Mouse (Mus musculus) brain, embryonic 14.5 days (tissue): ENCODE results near the gene Ugt1a7c. TPM values are rescaled to one million over a fixed set of nuclear protein-coding genes. Genes with fewer than 3 reads are reported as not detected.
"Not testable (repeated sequence)": the region's sequence is repeated elsewhere in the genome, so short reads cannot be mapped to it uniquely, and the experiment has no call there.

Experiments
- DNase-seq: peaks from one replicate; pipeline ENCODE4 v3.0.0-alpha.2; 2011; ENCODE audit warnings: low read depth
- CTCF ChIP-seq: fragments of 200-500 bp; IDR thresholded peaks from 2 replicates; pipeline ENCODE4 v1.5.1; 2012; ENCODE audit warnings: inconsistent platforms, mild to moderate bottlenecking, moderate library complexity, borderline replicate concordance; ENCODE audit not compliant: insufficient read depth, insufficient read length; ENCODE audit errors: extremely low read depth
- POLR2A ChIP-seq: fragments of 200-500 bp; IDR thresholded peaks from 2 replicates; pipeline ENCODE4 v1.6.1; 2012; ENCODE audit warnings: mild to moderate bottlenecking, inconsistent platforms, borderline replicate concordance; ENCODE audit not compliant: poor library complexity, insufficient read depth, insufficient read length, severe bottlenecking; ENCODE audit errors: extremely low read depth
- polyA plus RNA-seq: library from polyadenylated mRNA; depleted of rRNA; stranded (reverse); fragments of >200 nt; gene quantifications from 2 replicates; pipeline ENCODE4 v1.2.3, GENCODE M21; 2012

Gene Ugt1a7c
- polyA plus RNA-seq, 1 experiment, result 0.72 TPM

DNA sequence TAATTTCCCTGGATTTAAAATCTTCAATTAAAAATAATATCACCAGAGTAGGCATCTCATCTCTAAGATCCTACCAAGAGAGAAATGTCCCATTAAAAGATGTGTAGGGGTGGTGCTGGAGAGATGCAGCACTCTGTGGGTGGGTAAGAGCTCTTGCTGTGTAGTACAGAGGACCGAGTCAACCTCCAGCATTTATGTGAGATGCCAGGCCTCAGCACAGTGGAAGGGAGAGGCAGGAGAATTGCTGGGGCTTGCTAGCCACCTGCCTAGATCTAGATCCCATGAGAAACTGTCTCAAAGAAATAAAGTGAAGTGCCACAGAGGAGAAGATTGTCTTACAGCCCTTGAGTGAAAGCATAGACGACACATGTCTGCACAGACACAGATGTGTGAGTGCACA, 121.7 kb downstream of the Ugt1a7c start:
- TF ChIP-seq CTCF, result no peak
- DNase-seq, result peak; percentile 6

DNA sequence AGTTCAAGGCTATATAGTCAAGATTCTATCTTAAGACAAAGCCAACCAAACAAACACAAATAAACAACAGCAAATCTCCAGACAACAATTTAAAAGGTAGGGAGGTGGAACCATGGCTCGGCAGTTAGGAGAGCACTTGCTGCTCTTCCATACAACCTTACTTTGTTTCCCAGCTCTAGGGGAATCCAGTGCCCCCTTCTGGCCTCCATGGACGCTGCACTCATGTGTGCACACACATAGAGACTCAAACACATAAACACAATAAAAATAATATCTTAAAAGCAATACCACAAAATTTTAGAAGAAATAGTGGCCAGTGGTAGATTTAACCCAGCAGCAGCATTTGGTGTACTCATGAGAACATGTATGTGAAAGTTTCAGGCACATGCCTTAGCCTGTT, 122.3 kb downstream of the Ugt1a7c start:
- peak; percentile 2 for DNase-seq
- TF ChIP-seq CTCF (peak; percentile 14; the same call in 1 of the 2 replicates), POLR2A (no peak)

DNA sequence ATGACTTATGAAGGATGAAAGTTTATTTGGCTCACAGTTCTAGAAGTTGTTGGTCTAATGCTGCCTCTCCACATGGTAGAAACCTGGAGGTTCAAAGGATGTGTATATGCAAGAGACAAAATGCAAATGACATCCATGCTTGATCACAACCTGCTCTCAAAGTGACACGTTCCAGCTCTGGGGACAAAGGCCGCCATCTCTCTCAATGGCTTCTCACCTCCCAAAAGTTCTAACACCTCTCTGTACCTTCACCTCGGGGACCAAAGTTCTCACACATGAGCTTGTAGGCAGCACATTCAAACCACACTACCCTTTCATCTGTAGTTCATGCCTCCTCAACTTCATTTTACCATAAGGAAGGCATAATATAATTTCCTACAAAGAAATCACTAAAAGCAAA, 122.7 kb downstream of the Ugt1a7c start:
- DNase-seq, result peak; percentile 1
- TF ChIP-seq CTCF, result no peak
- no peak for TF ChIP-seq POLR2A

DNA sequence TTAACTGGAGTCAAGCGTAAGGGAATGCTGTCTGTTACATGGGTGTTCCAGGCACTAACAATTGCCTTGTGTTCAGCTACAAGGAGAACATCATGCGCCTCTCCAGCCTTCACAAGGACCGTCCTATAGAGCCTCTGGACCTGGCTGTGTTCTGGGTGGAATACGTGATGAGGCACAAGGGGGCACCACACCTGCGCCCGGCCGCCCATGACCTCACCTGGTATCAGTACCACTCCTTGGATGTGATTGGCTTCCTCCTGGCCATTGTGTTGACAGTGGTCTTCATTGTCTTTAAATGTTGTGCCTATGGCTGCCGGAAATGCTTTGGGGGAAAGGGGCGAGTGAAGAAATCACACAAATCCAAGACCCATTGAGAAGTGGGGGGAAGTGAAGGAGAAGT, 123.2 kb downstream of the Ugt1a7c start:
- DNase-seq, result peak; percentile 1
- TF ChIP-seq POLR2A (no peak), CTCF (no peak)

DNA sequence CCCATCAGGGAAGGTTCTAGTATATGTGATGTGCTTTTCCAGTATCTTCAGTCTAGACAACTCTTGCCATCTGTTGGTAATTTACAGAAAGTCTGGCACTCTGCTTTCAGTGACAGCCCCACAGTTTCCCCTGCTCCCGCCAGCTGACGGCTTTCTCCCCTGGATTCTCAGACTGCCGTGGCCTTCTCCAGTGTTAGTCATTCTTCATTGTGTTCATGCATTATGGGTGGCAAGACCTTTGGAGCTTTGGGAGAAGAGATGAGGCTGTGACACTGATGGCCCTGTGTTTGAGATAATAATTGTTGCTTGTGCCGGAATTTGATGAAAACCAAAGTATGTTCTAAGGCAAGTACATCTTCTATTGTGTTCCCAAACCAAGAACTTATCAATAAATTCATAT, 123.7 kb downstream of the Ugt1a7c start:
- no peak for DNase-seq
- TF ChIP-seq CTCF (no peak), POLR2A (no peak)

DNA sequence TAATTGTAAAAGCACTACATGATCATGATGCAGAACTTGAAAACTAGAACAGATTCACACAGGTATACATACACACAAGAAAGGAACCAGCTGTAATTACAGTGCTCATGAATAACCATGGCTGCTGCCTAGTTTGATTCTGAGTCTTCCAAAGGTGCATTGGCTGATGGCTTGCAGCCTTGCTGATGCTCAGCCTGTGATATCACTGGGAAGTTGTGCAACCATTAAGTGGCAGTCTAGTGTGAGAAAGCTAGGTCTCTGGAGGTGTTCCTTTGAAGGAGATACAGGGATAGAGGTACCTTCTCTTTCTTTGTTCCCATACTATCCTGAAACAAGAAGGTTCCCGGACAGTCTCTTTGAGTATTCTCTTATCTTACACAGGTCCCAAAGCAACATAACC, 124.2 kb downstream of the Ugt1a7c start:
- TF ChIP-seq CTCF (no peak), POLR2A (no peak)
- no peak for DNase-seq

DNA sequence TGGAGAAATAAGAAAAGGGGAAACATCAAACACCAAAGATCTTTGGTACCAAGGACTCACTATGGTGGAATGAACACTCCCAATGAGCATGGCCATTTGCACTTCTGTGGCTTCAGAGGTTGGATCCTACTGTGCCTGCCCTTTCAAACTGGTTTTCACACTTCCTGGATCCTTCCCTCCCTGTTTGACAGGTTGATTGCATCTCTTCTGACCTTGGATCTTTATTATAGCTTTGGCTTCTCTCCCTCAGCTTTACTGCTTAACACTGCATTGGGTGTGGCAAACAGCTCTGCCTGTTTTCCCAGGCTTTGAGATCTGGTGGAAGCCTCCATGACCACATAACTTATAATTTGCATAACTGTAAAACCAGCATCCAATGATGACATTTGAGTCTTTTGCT, 125.5 kb downstream of the Ugt1a7c start:
- TF ChIP-seq CTCF (no peak), POLR2A (no peak)
- no peak for DNase-seq

DNA sequence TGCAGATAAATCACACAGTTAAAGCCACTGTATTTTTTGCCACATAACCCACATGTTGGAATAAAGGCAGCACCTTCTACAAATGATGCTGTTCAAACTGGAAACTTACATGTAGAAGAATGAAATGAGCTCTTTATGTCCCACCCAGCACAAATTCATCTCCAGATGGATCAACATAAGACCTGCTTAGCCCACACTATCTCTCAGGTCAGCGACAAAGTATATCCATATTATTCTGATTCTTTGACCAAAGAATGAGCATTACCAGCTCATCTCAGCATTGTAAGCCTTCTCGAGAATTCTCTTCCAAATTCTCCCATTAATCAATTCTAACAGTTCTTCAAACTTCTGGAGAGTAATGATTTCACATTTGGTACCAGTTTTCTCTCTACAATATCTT, 127.4 kb downstream of the Ugt1a7c start:
- no peak for TF ChIP-seq CTCF
- no peak for TF ChIP-seq POLR2A
- DNase-seq, result no peak

DNA sequence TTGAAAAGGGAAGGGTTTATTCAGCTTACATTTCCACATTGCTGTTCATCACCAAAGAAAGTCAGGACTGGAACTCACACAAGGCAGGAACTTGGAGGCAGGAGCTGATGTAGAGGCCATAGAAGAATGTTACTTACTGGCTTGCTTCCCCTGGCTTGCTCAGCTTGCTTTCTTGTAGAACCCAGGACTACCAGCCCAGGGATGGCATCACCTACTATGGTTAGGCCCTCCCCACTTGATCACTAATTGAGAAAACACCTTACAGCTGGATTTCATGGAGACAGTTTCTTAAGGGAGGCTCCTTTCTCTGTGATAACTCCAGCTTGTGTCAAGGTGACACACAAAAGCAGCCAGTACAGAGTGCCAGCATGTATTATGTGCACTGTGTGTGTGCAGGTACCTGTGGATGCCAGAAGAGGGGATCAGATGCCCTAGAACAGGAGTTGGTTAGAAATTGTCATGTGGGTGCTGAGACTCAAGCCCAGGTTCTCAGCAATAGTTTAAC, 128.2 kb downstream of the Ugt1a7c start:
- not testable (repeated sequence) for DNase-seq

DNA sequence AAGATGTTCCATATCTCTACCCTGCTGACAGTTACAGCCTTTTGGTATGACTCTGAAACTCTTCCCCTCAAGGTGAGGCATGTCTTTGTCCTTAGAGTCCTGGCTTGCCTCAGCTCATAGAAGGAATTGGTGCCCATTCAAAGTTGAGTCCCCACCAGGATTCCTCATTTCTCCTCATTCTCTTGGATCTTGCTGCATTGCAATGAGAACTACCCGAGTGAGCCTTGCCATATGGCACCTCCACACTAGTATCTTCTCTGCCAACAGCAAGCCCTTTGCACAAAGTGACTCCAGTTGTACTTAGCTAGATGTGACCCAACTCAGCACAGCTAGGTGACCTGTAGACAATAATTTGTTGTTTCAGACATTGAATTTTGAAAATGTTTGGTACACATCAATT, 128.7 kb downstream of the Ugt1a7c start:
- DNase-seq, result no peak
- TF ChIP-seq POLR2A (no peak), CTCF (no peak)

DNA sequence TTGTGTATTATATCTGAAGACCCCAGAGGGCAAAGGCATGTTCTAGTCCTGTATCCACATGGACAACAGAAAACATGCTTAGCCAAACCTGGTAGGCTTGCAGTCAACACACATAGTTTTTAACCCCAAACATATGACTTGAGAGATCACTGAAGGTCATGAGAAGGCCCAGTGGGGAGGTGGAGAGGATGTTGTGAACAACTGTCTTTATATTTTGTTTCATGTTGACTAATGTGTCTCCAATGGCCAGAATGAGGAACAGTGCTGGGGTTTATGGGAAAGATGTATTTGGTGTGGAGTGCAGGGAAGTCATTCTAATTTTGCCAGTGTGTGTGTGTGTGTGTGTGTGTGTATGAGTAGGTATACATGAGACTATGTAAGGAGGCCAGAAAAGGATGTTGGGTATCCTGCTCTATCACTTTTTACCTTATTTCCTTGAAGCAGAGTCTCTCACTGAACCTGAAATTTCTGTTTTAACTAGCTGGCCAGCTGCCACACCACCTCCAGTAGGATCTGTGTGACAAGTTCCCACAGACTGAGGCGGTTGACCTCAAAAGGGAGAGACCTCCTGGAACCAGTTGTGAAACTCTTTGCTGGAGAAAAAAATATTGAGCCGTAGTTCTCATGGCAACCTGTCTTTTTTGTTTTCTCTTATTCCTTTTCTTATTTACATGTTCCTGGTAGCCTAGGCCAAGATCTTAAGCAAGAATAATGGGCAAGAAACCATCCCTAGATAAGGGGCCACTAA, 129.3 kb downstream of the Ugt1a7c start:
- no peak for DNase-seq
- TF ChIP-seq CTCF (no peak), POLR2A (no peak)

DNA sequence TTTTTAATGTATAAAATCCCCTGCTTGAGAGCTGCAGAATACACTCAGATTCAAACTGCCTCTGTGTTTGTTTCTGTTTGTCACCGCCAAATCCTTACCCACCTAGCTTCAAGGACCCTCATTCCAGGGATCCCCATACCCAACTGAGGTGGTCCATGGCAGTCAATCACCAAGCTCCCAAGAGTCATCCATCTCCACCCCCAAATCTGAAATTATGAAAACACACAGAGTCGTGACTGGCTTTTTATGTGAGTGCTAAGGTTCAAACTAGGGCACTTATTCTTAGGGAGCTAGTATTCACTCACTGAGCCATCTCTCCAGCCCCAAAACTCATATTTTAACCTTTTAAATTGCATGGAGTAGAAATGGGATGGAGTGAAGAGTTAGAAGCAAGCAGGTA, 130.4 kb downstream of the Ugt1a7c start:
- DNase-seq, result not testable (repeated sequence)

DNA sequence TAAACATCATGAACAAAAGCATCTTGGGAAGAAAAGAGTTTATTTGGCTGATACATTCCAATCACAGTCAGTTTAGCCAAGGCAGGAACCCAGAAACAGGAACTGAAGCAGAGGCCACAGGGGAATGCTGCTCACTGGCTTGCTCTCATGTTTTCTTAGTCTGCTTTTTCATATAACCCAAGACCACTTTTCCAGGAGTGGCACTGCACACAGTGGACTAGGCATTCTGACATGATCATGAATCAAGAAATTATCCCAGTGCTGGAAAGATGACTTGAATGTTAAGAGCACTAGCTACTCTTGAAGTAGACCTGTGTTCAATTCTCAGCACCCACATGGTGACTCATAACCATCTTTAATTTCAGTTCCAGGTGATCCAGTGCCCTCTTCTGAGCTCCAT, 130.9 kb downstream of the Ugt1a7c start:
- TF ChIP-seq CTCF (no peak), POLR2A (no peak)
- no peak for DNase-seq
